In genomic region chr8:121731471-121732333, GRCm38 (mm10) we compare ENCODE assay signal across 8 mouse cellular contexts. TPM values are rescaled to one million over a fixed set of nuclear protein-coding genes. Genes with fewer than 3 reads are reported as not detected.
DNase-seq lines count a peak whose midpoint lies in the region; ATAC-seq and TF ChIP-seq lines count a peak whose summit lies in the region.
"Had no signal": no experiment of that assay in that cellular context is flagged by ENCODE, and none has a peak within 500 bp of the region (broad histone marks: within the 10 kb centered on the region; RNA-seq: fewer than 3 reads in every experiment).

No protein-coding gene starts in this region.

- no peak overlapping the region for H3K27ac ChIP-seq in embryonic facial prominence, embryonic 14.5 days (replicated peaks; ENCODE audit: low read depth, low read length)
- H3K27ac ChIP-seq in midbrain, embryonic 13.5 days: peak overlapping the region; percentile 57
- H3K27ac ChIP-seq in liver, postnatal 0 days (ENCODE audit: low read depth): no peak overlapping the region
- no peak overlapping the region for H3K27ac ChIP-seq in liver, embryonic 12.5 days
- H3K27ac ChIP-seq: liver, embryonic 15.5 days had no signal

- H3K27me3 ChIP-seq in embryonic facial prominence, embryonic 14.5 days (replicated peaks; ENCODE audit: control insufficient read depth, insufficient read depth, low read length): peaks cover 66% of the 10 kb centered on the region
- peaks cover 59% of the 10 kb centered on the region for H3K27me3 ChIP-seq in midbrain, embryonic 13.5 days
- H3K27me3 ChIP-seq in liver, postnatal 0 days (ENCODE audit: insufficient read depth, low read length): peaks cover 44% of the 10 kb centered on the region
- peaks cover 76% of the 10 kb centered on the region for H3K27me3 ChIP-seq in liver, embryonic 12.5 days (replicated peaks)

- H3K4me1 ChIP-seq in embryonic facial prominence, embryonic 14.5 days (ENCODE audit: control insufficient read depth, insufficient read depth, low read length): no peaks in the 10 kb centered on the region
- H3K4me1 ChIP-seq in midbrain, embryonic 13.5 days (replicated peaks): peaks cover 41% of the 10 kb centered on the region
- no peaks in the 10 kb centered on the region for H3K4me1 ChIP-seq in liver, postnatal 0 days (ENCODE audit: insufficient read depth)
- no peaks in the 10 kb centered on the region for H3K4me1 ChIP-seq in liver, embryonic 12.5 days
- H3K4me1 ChIP-seq: liver, embryonic 15.5 days had no signal

- no peak overlapping the region for H3K9ac ChIP-seq in embryonic facial prominence, embryonic 14.5 days (ENCODE audit: low read depth, low read length)
- H3K9ac ChIP-seq in midbrain, embryonic 13.5 days (replicated peaks): peak overlapping the region; percentile 73
- no peak overlapping the region for H3K9ac ChIP-seq in liver, postnatal 0 days (replicated peaks)
- no peak overlapping the region for H3K9ac ChIP-seq in liver, embryonic 12.5 days
- H3K9ac ChIP-seq: liver, embryonic 15.5 days had no signal

- TF ChIP-seq CTCF in liver, postnatal 0 days (IDR thresholded peaks at IDR 0.05; ENCODE audit: low read depth): no peak

- 6% methylated on average over 23 of the region's 26 CpGs for WGBS in embryonic facial prominence, embryonic 14.5 days
- WGBS in midbrain, embryonic 13.5 days: 5% methylated on average over 26 of the region's 26 CpGs
- 11% methylated on average over 26 of the region's 26 CpGs for WGBS in liver, postnatal 0 days (ENCODE audit: insufficient replicate concordance)
- WGBS in liver, embryonic 12.5 days (ENCODE audit: insufficient replicate concordance): 10% methylated on average over 26 of the region's 26 CpGs

- DNase-seq in cerebellum, adult 8-10 months: peak; percentile 84
- peak; percentile 5 for DNase-seq in embryonic facial prominence, embryonic 14.5 days (ENCODE audit: low spot score)
- peak; percentile 69 for DNase-seq in layer of hippocampus, adult 11-12 months (ENCODE audit: low spot score)
- no peak for DNase-seq in liver, postnatal 0 days
- DNase-seq in ovary, postnatal 10 days (ENCODE audit: low spot score): no peak

- no peaks in the 10 kb centered on the region for H3K9me3 ChIP-seq in embryonic facial prominence, embryonic 14.5 days (ENCODE audit: control insufficient read depth, low read length)
- H3K9me3 ChIP-seq in midbrain, embryonic 13.5 days: peaks cover 3% of the 10 kb centered on the region; the same call in 1 of the 2 replicates
- no peaks in the 10 kb centered on the region for H3K9me3 ChIP-seq in liver, postnatal 0 days (ENCODE audit: low read length)
- no peaks in the 10 kb centered on the region; the same call in 1 of the 2 replicates for H3K9me3 ChIP-seq in liver, embryonic 12.5 days (replicated peaks)
- H3K9me3 ChIP-seq: liver, embryonic 15.5 days had no signal

- no peaks in the 10 kb centered on the region for H3K36me3 ChIP-seq in embryonic facial prominence, embryonic 14.5 days (ENCODE audit: control insufficient read depth, insufficient read depth, low read length)
- H3K36me3 ChIP-seq in midbrain, embryonic 13.5 days: no peaks in the 10 kb centered on the region
- no peaks in the 10 kb centered on the region for H3K36me3 ChIP-seq in liver, postnatal 0 days (replicated peaks; ENCODE audit: insufficient read depth, low read length)
- H3K36me3 ChIP-seq in liver, embryonic 12.5 days: no peaks in the 10 kb centered on the region
- H3K36me3 ChIP-seq: liver, embryonic 15.5 days had no signal

- H3K4me2 ChIP-seq in embryonic facial prominence, embryonic 14.5 days (ENCODE audit: low read depth, low read length): peak overlapping the region; percentile 85; the same call in 1 of the 2 replicates
- H3K4me2 ChIP-seq in midbrain, embryonic 13.5 days (replicated peaks): peak overlapping the region; percentile 86
- H3K4me2 ChIP-seq in liver, postnatal 0 days (ENCODE audit: low read depth, low read length): no peak overlapping the region
- H3K4me2 ChIP-seq in liver, embryonic 12.5 days: no peak overlapping the region
- H3K4me2 ChIP-seq: liver, embryonic 15.5 days had no signal

- H3K4me3 ChIP-seq in embryonic facial prominence, embryonic 14.5 days (ENCODE audit: low read depth, low read length): peak overlapping the region; percentile 48
- peak overlapping the region; percentile 68 for H3K4me3 ChIP-seq in midbrain, embryonic 13.5 days (replicated peaks)
- no peak overlapping the region for H3K4me3 ChIP-seq in liver, postnatal 0 days (ENCODE audit: low read depth, low read length)
- H3K4me3 ChIP-seq in liver, embryonic 12.5 days: no peak overlapping the region
- H3K4me3 ChIP-seq: liver, embryonic 15.5 days had no signal

- peak; percentile 28; the same call in 1 of the 2 replicates for ATAC-seq in embryonic facial prominence, embryonic 14.5 days (ENCODE audit: low read depth)
- peak; percentile 31; the same call in 1 of the 2 replicates for ATAC-seq in midbrain, embryonic 13.5 days
- no peak for ATAC-seq in liver, postnatal 0 days
- no peak for ATAC-seq in liver, embryonic 12.5 days

- TF ChIP-seq EP300 in liver, postnatal 0 days (IDR thresholded peaks at IDR 0.05; ENCODE audit: low read depth): no peak

RNA-seq across cellular contexts. Expression of gene Jph3, which starts 2.3 kb away (rescaled TPM):
- 4.0 and 4.9 TPM in 2 replicates for polyA plus RNA-seq in embryonic facial prominence, embryonic 14.5 days (2014; fragmentation: Nextera tagmentation; extraction: Ambion mirVana)
- 62.3 and 65.4 TPM in 2 replicates for polyA plus RNA-seq in midbrain, embryonic 13.5 days (2015; fragmentation: Nextera tagmentation; extraction: Ambion mirVana)
- polyA plus RNA-seq in liver, postnatal 0 days (2015; fragmentation: Nextera tagmentation; extraction: Ambion mirVana): 0.11 TPM in 2 replicates
- polyA plus RNA-seq in liver, embryonic 12.5 days (2016; fragmentation: Nextera tagmentation; extraction: Ambion mirVana): 0.13 and 0.24 TPM in 2 replicates

Comparison
In these comparisons a context has a peak if more than half of its experiments do, and no peak if none do; other contexts are left out.
1. DNase-seq: peak in cerebellum, adult 8-10 months (single experiment), embryonic facial prominence, embryonic 14.5 days (single experiment) and layer of hippocampus, adult 11-12 months (single experiment); none in liver, postnatal 0 days (single experiment) and ovary, postnatal 10 days (single experiment).
2. ATAC-seq: peak in embryonic facial prominence, embryonic 14.5 days (single experiment) and midbrain, embryonic 13.5 days (single experiment); none in liver, postnatal 0 days (single experiment) and liver, embryonic 12.5 days (single experiment).
3. H3K4me2 ChIP-seq: peak in embryonic facial prominence, embryonic 14.5 days (single experiment) and midbrain, embryonic 13.5 days (single experiment); none in liver, postnatal 0 days (single experiment) and liver, embryonic 12.5 days (single experiment).
4. H3K4me3 ChIP-seq: peak in embryonic facial prominence, embryonic 14.5 days (single experiment) and midbrain, embryonic 13.5 days (single experiment); none in liver, postnatal 0 days (single experiment) and liver, embryonic 12.5 days (single experiment).
5. RNA of gene Jph3, which starts 2.3 kb away (polyA plus RNA-seq): 62.3 to 65.4 TPM in midbrain, embryonic 13.5 days; 4.0 to 4.9 TPM in embryonic facial prominence, embryonic 14.5 days, 0.13 to 0.24 TPM in liver, embryonic 12.5 days and 0.11 TPM in liver, postnatal 0 days; every median in the first group is over 10 times any median in the second.